Mouse (Mus musculus) neural tube, embryonic 15.5 days (tissue): Measurements from ENCODE around the gene Otos. TPM values are rescaled to one million over a fixed set of nuclear protein-coding genes. Genes with fewer than 3 reads are reported as not detected.

Experiments
- ATAC-seq: fragments of 200-750 bp; cut with Nextera tagmentation; 2 replicates; pipeline ENCODE4 v1.8.0; 2017; ENCODE audit warnings: mild to moderate bottlenecking, moderate TSS enrichment, moderate library complexity; ENCODE audit not compliant: low FRiP score
- H3K27ac ChIP-seq: fragments of 300-500 bp; sonication (generic); replicated peaks from 2 replicates; pipeline ENCODE4 v1.5.1; 2015; ENCODE audit warnings: mild to moderate bottlenecking, inconsistent platforms
- H3K27me3 ChIP-seq: fragments of 300-500 bp; sonication (generic); replicated peaks from 2 replicates; pipeline ENCODE4 v1.6.1; 2015; ENCODE audit warnings: inconsistent platforms
- H3K36me3 ChIP-seq: fragments of 300-500 bp; sonication (generic); 2 replicates; pipeline ENCODE4 v1.6.1; 2015; ENCODE audit warnings: inconsistent platforms
- H3K4me1 ChIP-seq: fragments of 300-500 bp; sonication (generic); 2 replicates; pipeline ENCODE4 v1.6.1; 2015; ENCODE audit warnings: inconsistent platforms
- H3K4me2 ChIP-seq: fragments of 300-500 bp; sonication (generic); 2 replicates; pipeline ENCODE4 v1.6.1; 2015; ENCODE audit warnings: inconsistent platforms, mild to moderate bottlenecking, moderate library complexity
- H3K4me3 ChIP-seq: fragments of 300-500 bp; sonication (generic); replicated peaks from 2 replicates; pipeline ENCODE4 v1.5.1; 2015; ENCODE audit warnings: mild to moderate bottlenecking, inconsistent platforms
- H3K9ac ChIP-seq: fragments of 300-500 bp; sonication (generic); replicated peaks from 2 replicates; pipeline ENCODE4 v1.6.1; 2015; ENCODE audit warnings: mild to moderate bottlenecking, inconsistent platforms
- H3K9me3 ChIP-seq: fragments of 300-500 bp; sonication (generic); replicated peaks from 2 replicates; pipeline ENCODE4 v1.6.1; 2016; ENCODE audit warnings: inconsistent platforms
- WGBS: fragments of 180-500 bp; shearing (Covaris S2); methylation state at CpG from one replicate; pipeline ENCODE4 v1.1.7; 2015; ENCODE audit warnings: mixed read lengths; 5-methylcytosine and 5-hydroxymethylcytosine counted together
- polyA plus RNA-seq: library from polyadenylated mRNA; unstranded; fragments of >200 nt; fragmentation: Nextera tagmentation; extraction: Ambion mirVana; gene quantifications from 2 replicates; pipeline ENCODE4 v1.2.1, GENCODE M21; 2015

Otos gene
- polyA plus RNA-seq, 1 experiment from 2014 or later, result 0.33 TPM

GRCm38 (mm10) chr1:92671326-92671725, 22.7 kb upstream of the Otos start:
- WGBS, result 90% methylated on average over 4 of the region's 4 CpGs
- peaks cover 5% of the 10 kb centered on the region; the same call in 1 of the 2 replicates for H3K9me3 ChIP-seq
- no peak overlapping the region for H3K9ac ChIP-seq
- no peak for ATAC-seq
- no peaks in the 10 kb centered on the region for H3K36me3 ChIP-seq
- H3K4me2 ChIP-seq, result no peak overlapping the region
- no peak overlapping the region for H3K4me3 ChIP-seq
- H3K27me3 ChIP-seq, result no peaks in the 10 kb centered on the region
- no peak overlapping the region for H3K27ac ChIP-seq
- no peaks in the 10 kb centered on the region for H3K4me1 ChIP-seq

GRCm38 (mm10) chr1:92669430-92669829, 20.8 kb upstream of the Otos start:
- Histone ChIP-seq H3K9me3 (peaks cover 5% of the 10 kb centered on the region; the same call in 1 of the 2 replicates), H3K4me3 (no peak overlapping the region), H3K4me1 (no peaks in the 10 kb centered on the region), H3K36me3 (no peaks in the 10 kb centered on the region), H3K9ac (no peak overlapping the region), H3K27me3 (no peaks in the 10 kb centered on the region), H3K27ac (no peak overlapping the region), H3K4me2 (no peak overlapping the region)
- 95% methylated on average over 3 of the region's 3 CpGs for WGBS
- ATAC-seq, result no peak

- Histone ChIP-seq H3K36me3 (no peaks in the 10 kb centered on the region), H3K4me1 (no peaks in the 10 kb centered on the region), H3K4me3 (no peak overlapping the region), H3K27me3 (no peaks in the 10 kb centered on the region), H3K9ac (no peak overlapping the region), H3K4me2 (no peak overlapping the region), H3K9me3 (peaks cover 5% of the 10 kb centered on the region; the same call in 1 of the 2 replicates), H3K27ac (no peak overlapping the region)
- ATAC-seq, result no peak
- WGBS, result 58% methylated on average over 6 of the region's 6 CpGs
These were observed 18.5 kb upstream of the Otos start for GRCm38 (mm10) chr1:92667106-92667505.

- WGBS, result 77% methylated on average over 5 of the region's 5 CpGs
- H3K27me3 ChIP-seq, result no peaks in the 10 kb centered on the region
- H3K4me3 ChIP-seq, result no peak overlapping the region
- H3K27ac ChIP-seq, result no peak overlapping the region
- no peak for ATAC-seq
- no peaks in the 10 kb centered on the region for H3K36me3 ChIP-seq
- no peaks in the 10 kb centered on the region for H3K9me3 ChIP-seq
- H3K4me2 ChIP-seq, result no peak overlapping the region
- H3K9ac ChIP-seq, result no peak overlapping the region
- H3K4me1 ChIP-seq, result no peaks in the 10 kb centered on the region
These were observed 10.8 kb upstream of the Otos start for GRCm38 (mm10) chr1:92659392-92659791.

GRCm38 (mm10) chr1:92657025-92657820, 8.6 kb upstream of the Otos start:
- Histone ChIP-seq H3K27me3 (no peaks in the 10 kb centered on the region), H3K4me1 (no peaks in the 10 kb centered on the region), H3K9me3 (no peaks in the 10 kb centered on the region), H3K9ac (no peak overlapping the region), H3K4me3 (no peak overlapping the region), H3K36me3 (no peaks in the 10 kb centered on the region), H3K27ac (no peak overlapping the region), H3K4me2 (no peak overlapping the region)
- no peak for ATAC-seq
- WGBS, result 63% methylated on average over 11 of the region's 11 CpGs

- 60% methylated on average over 2 of the region's 2 CpGs for WGBS
- ATAC-seq, result no peak
- no peak overlapping the region for H3K4me3 ChIP-seq
- 0 out of 2 replicates have a peak, but pooled peaks cover 7% of the 10 kb centered on the region for H3K4me1 ChIP-seq
- no peaks in the 10 kb centered on the region for H3K27me3 ChIP-seq
- no peak overlapping the region for H3K27ac ChIP-seq
- no peaks in the 10 kb centered on the region for H3K36me3 ChIP-seq
- no peak overlapping the region for H3K9ac ChIP-seq
- no peak overlapping the region for H3K4me2 ChIP-seq
- no peaks in the 10 kb centered on the region for H3K9me3 ChIP-seq
These were observed 6.0 kb upstream of the Otos start for GRCm38 (mm10) chr1:92654676-92655075.

GRCm38 (mm10) chr1:92653179-92653578, 4.5 kb upstream of the Otos start:
- Histone ChIP-seq H3K4me3 (no peak overlapping the region), H3K9me3 (no peaks in the 10 kb centered on the region), H3K27me3 (no peaks in the 10 kb centered on the region), H3K4me2 (no peak overlapping the region), H3K9ac (no peak overlapping the region), H3K4me1 (peaks cover 7% of the 10 kb centered on the region; the same call in 1 of the 2 replicates), H3K36me3 (no peaks in the 10 kb centered on the region), H3K27ac (no peak overlapping the region)
- ATAC-seq, result no peak
- WGBS, result 90% methylated on average over 3 of the region's 3 CpGs

- Histone ChIP-seq H3K4me3 (no peak overlapping the region), H3K27me3 (0 out of 2 replicates have a peak, but pooled peaks cover under 1% of the 10 kb centered on the region), H3K27ac (0 out of 2 replicates have a peak overlapping the region, but pooled peaks have one; percentile 13), H3K4me1 (peaks cover 15% of the 10 kb centered on the region), H3K9me3 (no peaks in the 10 kb centered on the region), H3K36me3 (no peaks in the 10 kb centered on the region), H3K9ac (no peak overlapping the region), H3K4me2 (no peak overlapping the region)
- WGBS, result 34% methylated on average over 3 of the region's 3 CpGs
- no peak for ATAC-seq
These were observed 2.8 kb upstream of the Otos start for GRCm38 (mm10) chr1:92651467-92651866.

GRCm38 (mm10) chr1:92648197-92648596, 444 bp downstream of the Otos start:
- no peak overlapping the region for H3K4me3 ChIP-seq
- peaks cover 15% of the 10 kb centered on the region for H3K4me1 ChIP-seq
- H3K27me3 ChIP-seq, result 0 out of 2 replicates have a peak, but pooled peaks cover 3% of the 10 kb centered on the region
- H3K9ac ChIP-seq, result 0 out of 2 replicates have a peak overlapping the region, but pooled peaks have one; percentile 1
- peak overlapping the region; percentile 28; the same call in 1 of the 2 replicates for H3K4me2 ChIP-seq
- 0 out of 2 replicates have a peak, but pooled peaks have one; percentile 19 for ATAC-seq
- H3K36me3 ChIP-seq, result no peaks in the 10 kb centered on the region
- WGBS, result 54% methylated on average over 10 of the region's 10 CpGs
- H3K27ac ChIP-seq, result no peak overlapping the region
- no peaks in the 10 kb centered on the region for H3K9me3 ChIP-seq

- Histone ChIP-seq H3K9me3 (no peaks in the 10 kb centered on the region), H3K4me2 (peak overlapping the region; percentile 28), H3K36me3 (no peaks in the 10 kb centered on the region), H3K9ac (peak overlapping the region; percentile 1; the same call in 1 of the 2 replicates), H3K27me3 (0 out of 2 replicates have a peak, but pooled peaks cover 3% of the 10 kb centered on the region), H3K4me1 (peaks cover 16% of the 10 kb centered on the region), H3K27ac (0 out of 2 replicates have a peak overlapping the region, but pooled peaks have one; percentile 13), H3K4me3 (no peak overlapping the region)
- WGBS, result 8% methylated on average over 8 of the region's 8 CpGs
- ATAC-seq, result peak; percentile 53
These were observed 889 bp downstream of the Otos start for GRCm38 (mm10) chr1:92647752-92648151.

GRCm38 (mm10) chr1:92647026-92647425, 1.6 kb downstream of the Otos start:
- no peak for ATAC-seq
- Histone ChIP-seq H3K27me3 (0 out of 2 replicates have a peak, but pooled peaks cover 3% of the 10 kb centered on the region), H3K36me3 (no peaks in the 10 kb centered on the region), H3K27ac (no peak overlapping the region), H3K9ac (no peak overlapping the region; the same call in 1 of the 2 replicates), H3K4me3 (no peak overlapping the region), H3K4me2 (no peak overlapping the region), H3K9me3 (no peaks in the 10 kb centered on the region), H3K4me1 (peaks cover 23% of the 10 kb centered on the region)
- 80% methylated on average over 4 of the region's 4 CpGs for WGBS

- H3K4me2 ChIP-seq, result no peak overlapping the region
- no peak for ATAC-seq
- 0 out of 2 replicates have a peak, but pooled peaks cover 3% of the 10 kb centered on the region for H3K27me3 ChIP-seq
- H3K9me3 ChIP-seq, result no peaks in the 10 kb centered on the region
- H3K4me3 ChIP-seq, result no peak overlapping the region
- no peak overlapping the region for H3K9ac ChIP-seq
- no peak overlapping the region for H3K27ac ChIP-seq
- 57% methylated on average over 7 of the region's 7 CpGs for WGBS
- H3K4me1 ChIP-seq, result peaks cover 19% of the 10 kb centered on the region
- no peaks in the 10 kb centered on the region for H3K36me3 ChIP-seq
These were observed 2.0 kb downstream of the Otos start for GRCm38 (mm10) chr1:92646601-92647000.
